Mouse (Mus musculus) lung, embryonic 15.5 days (tissue): ENCODE results near the gene Eif2ak2. TPM values are rescaled to one million over a fixed set of nuclear protein-coding genes. Genes with fewer than 3 reads are reported as not detected.

Experiments used
- ATAC-seq: fragments of 200-750 bp; cut with Nextera tagmentation; 2 replicates; pipeline ENCODE4 v1.8.0; 2017; ENCODE audit warnings: moderate number of reproducible peaks, borderline replicate concordance; ENCODE audit not compliant: low FRiP score, low TSS enrichment; ENCODE audit errors: extremely low read depth
- H3K27ac ChIP-seq: fragments of 300-500 bp; sonication (generic); 2 replicates; pipeline ENCODE4 v1.5.1; 2015; ENCODE audit warnings: moderate library complexity, mild to moderate bottlenecking, inconsistent platforms
- H3K27me3 ChIP-seq: fragments of 300-500 bp; sonication (generic); 2 replicates; pipeline ENCODE4 v1.6.1; 2015; ENCODE audit warnings: inconsistent platforms
- H3K36me3 ChIP-seq: fragments of 300-500 bp; sonication (generic); 2 replicates; pipeline ENCODE4 v1.6.1; 2015; ENCODE audit warnings: inconsistent platforms
- H3K4me1 ChIP-seq: fragments of 300-500 bp; sonication (generic); 2 replicates; pipeline ENCODE4 v1.6.1; 2015; ENCODE audit warnings: inconsistent platforms
- H3K4me2 ChIP-seq: fragments of 300-500 bp; sonication (generic); 2 replicates; pipeline ENCODE4 v1.6.1; 2015; ENCODE audit warnings: inconsistent platforms, mild to moderate bottlenecking, moderate library complexity
- H3K4me3 ChIP-seq: fragments of 300-500 bp; sonication (generic); 2 replicates; pipeline ENCODE4 v1.5.1; 2015; ENCODE audit warnings: mild to moderate bottlenecking, inconsistent platforms
- H3K9ac ChIP-seq: fragments of 300-500 bp; sonication (generic); 2 replicates; pipeline ENCODE4 v1.6.1; 2015; ENCODE audit warnings: inconsistent platforms
- H3K9me3 ChIP-seq: fragments of 300-500 bp; sonication (generic); 2 replicates; pipeline ENCODE4 v1.6.1; 2016; ENCODE audit warnings: inconsistent platforms
- WGBS: fragments of 180-500 bp; shearing (Covaris S2); methylation state at CpG from one replicate; pipeline ENCODE4 v1.1.7; 2015; 5-methylcytosine and 5-hydroxymethylcytosine counted together
- polyA plus RNA-seq: library from polyadenylated mRNA; unstranded; fragments of >200 nt; fragmentation: Nextera tagmentation; extraction: Ambion mirVana; gene quantifications from 2 replicates; pipeline ENCODE4 v1.2.1, GENCODE M21; 2015

Eif2ak2 gene
- polyA plus RNA-seq, 1 experiment from 2014 or later: 14.9 TPM

- no peak for ATAC-seq
- Histone ChIP-seq H3K27me3 (no peaks in the 10 kb centered on the region), H3K9me3 (no peaks in the 10 kb centered on the region), H3K9ac (no peak overlapping the region), H3K4me3 (no peak overlapping the region), H3K27ac (no peak overlapping the region), H3K36me3 (peaks cover 34% of the 10 kb centered on the region; the same call in 1 of the 2 replicates), H3K4me1 (no peaks in the 10 kb centered on the region), H3K4me2 (no peak overlapping the region)
- 80% methylated on average over 13 of the region's 13 CpGs for WGBS
Measured at GRCm38 (mm10) chr17:78824346-78824745, 58.0 kb downstream of the Eif2ak2 start.

- H3K36me3 ChIP-seq: peaks cover 13% of the 10 kb centered on the region
- H3K4me2 ChIP-seq: no peak overlapping the region
- no peaks in the 10 kb centered on the region for H3K27me3 ChIP-seq
- no peak for ATAC-seq
- no peaks in the 10 kb centered on the region for H3K9me3 ChIP-seq
- H3K4me3 ChIP-seq: no peak overlapping the region
- H3K27ac ChIP-seq: no peak overlapping the region
- 89% methylated on average over 3 of the region's 3 CpGs for WGBS
- H3K9ac ChIP-seq: no peak overlapping the region
- no peaks in the 10 kb centered on the region for H3K4me1 ChIP-seq
Measured at GRCm38 (mm10) chr17:78809582-78809981, 72.8 kb downstream of the Eif2ak2 start.

DNA sequence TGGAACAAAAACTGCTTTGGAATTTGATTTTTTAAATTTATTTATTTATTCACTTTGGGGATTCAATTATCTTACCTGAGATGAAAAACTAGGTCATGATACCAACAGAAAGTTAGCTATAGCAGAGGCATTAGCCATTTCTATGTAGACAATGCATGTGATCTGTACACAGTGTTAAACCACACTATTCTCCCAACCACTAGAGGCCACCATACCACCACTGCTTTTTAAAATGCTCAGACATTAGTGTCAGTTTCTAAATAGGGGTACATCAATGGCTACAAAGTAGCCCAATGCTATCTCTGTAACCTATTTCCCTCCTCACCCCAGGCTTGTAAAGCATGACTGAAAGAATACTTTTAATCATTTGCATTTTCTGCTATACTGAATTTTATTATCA is 73.4 kb downstream of the Eif2ak2 start:
- no peak for ATAC-seq
- Histone ChIP-seq H3K27me3 (no peaks in the 10 kb centered on the region), H3K9ac (no peak overlapping the region), H3K9me3 (no peaks in the 10 kb centered on the region), H3K4me3 (no peak overlapping the region), H3K36me3 (peaks cover 16% of the 10 kb centered on the region), H3K4me1 (no peaks in the 10 kb centered on the region), H3K27ac (no peak overlapping the region), H3K4me2 (no peak overlapping the region)

Other genes with a start within 250 kb of the Eif2ak2 start
- 4.9 and 5.2 TPM in 2 replicates for gene Strn, start 145.4 kb downstream of the Eif2ak2 start, polyA plus RNA-seq
- 12.7 and 13.2 TPM in 2 replicates for gene Heatr5b, start 47.2 kb downstream of the Eif2ak2 start, polyA plus RNA-seq
- 34.2 and 39.3 TPM in 2 replicates for gene Gpatch11, start 47.0 kb downstream of the Eif2ak2 start, polyA plus RNA-seq
- 0.08 and 0.14 TPM in 2 replicates for gene Sult6b1, start 24.4 kb upstream of the Eif2ak2 start, polyA plus RNA-seq
- 82.6 and 89.4 TPM in 2 replicates for gene Cebpzos, start 33.9 kb upstream of the Eif2ak2 start, polyA plus RNA-seq
- 46.4 and 47.3 TPM in 2 replicates for gene Cebpz, start 54.5 kb upstream of the Eif2ak2 start, polyA plus RNA-seq
- 56.9 and 60.0 TPM in 2 replicates for gene Ndufaf7, start 54.6 kb upstream of the Eif2ak2 start, polyA plus RNA-seq
- gene Prkd3, start 138.2 kb upstream of the Eif2ak2 start, polyA plus RNA-seq: 42.6 and 43.7 TPM in 2 replicates
- gene Qpct, start 169.3 kb upstream of the Eif2ak2 start, polyA plus RNA-seq: 15.5 and 18.2 TPM in 2 replicates